Mouse (Mus musculus) olfactory bulb, adult 2 months (tissue): ENCODE measurements around the gene Mapkapk3.

ENCODE experiments used
- CTCF ChIP-seq: fragments of 200-500 bp; IDR thresholded peaks from 2 replicates; pipeline ENCODE4 v1.5.1; 2012; ENCODE audit warnings: low read depth, mild to moderate bottlenecking, low read length, moderate library complexity; ENCODE audit not compliant: insufficient read depth
- POLR2A ChIP-seq: fragments of 200-500 bp; IDR thresholded peaks from 2 replicates; pipeline ENCODE4 v1.6.1; 2012; ENCODE audit warnings: mild to moderate bottlenecking, low read depth, low read length, moderate library complexity; ENCODE audit not compliant: insufficient read depth

DNA sequence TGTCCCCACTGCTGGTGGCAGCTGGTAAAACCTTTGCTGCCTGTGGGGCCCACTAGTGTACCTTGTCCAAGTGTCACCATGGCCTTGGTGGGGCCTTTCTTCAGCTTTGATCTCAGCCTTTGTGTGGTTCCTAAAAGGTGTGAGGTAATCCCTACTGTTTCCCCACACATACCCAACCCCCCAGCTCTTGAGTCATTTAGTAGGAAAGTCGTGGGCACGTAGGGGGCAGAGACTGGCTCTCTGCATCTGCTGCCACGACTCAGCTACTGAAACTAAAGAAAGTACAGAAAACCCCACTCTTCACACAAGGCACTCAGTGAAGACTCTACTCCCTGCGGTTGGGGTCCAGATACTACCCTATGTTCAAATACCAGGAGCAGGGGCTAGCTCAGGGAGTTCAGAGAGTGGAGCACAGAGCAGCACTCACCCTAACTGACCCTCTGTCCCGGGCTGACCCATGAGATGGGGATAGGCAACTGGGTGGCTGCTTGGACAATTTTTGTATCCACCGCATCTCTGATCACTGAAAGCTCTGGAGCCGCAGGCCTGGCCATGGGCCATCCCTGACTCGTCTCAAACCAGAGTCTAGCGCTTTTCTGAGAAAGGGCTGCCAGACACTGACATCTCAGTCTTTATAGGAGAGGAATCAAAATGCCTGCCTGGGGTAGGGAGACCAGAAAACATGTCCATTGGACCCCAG, 13.6 kb upstream of the Mapkapk3 start:
- no peak for TF ChIP-seq CTCF
- TF ChIP-seq POLR2A: no peak
